Mouse (Mus musculus) left cerebral cortex, postnatal 10 days (tissue): ENCODE results near the gene Celf2. TPM values are rescaled to one million over a fixed set of nuclear protein-coding genes. Genes with fewer than 3 reads are reported as not detected.

Source experiments
- DNase-seq, 2 experiments: peaks; one replicate each; pipeline ENCODE4 v3.0.0; 2021 to 2022; ENCODE audit warnings: low spot score in 2 of 2, mixed read lengths in 1 of 2; ENCODE audit errors: extremely low spot score in 1 of 2
- intact Hi-C: fragments of 180-260 bp; cut with DNase I; formaldehyde crosslinking; loops from one replicate; pipeline ENCODE4 v1.15.1; 2025
- total RNA-seq, 2 experiments: library from RNA; stranded (reverse); gene quantifications; 2 replicates each; pipeline ENCODE4 v1.2.3; 2021

Celf2 gene
- total RNA-seq, 2 experiments from 2014 or later: 575 to 591 TPM

GRCm38 (mm10) chr2:6705929-6706739 is 803.2 kb downstream of the Celf2 start:
- no peak for DNase-seq

GRCm38 (mm10) chr2:6705475-6705874 is 803.9 kb downstream of the Celf2 start:
- intact Hi-C loops: no loop called here

More at GRCm38 (mm10) chr2:6705929-6706739, 803.2 kb downstream of the Celf2 start:
- intact Hi-C loops: no loop called here

GRCm38 (mm10) chr2:6704804-6705203 is 804.6 kb downstream of the Celf2 start:
- intact Hi-C loops: no loop called here
- DNase-seq: no peak

More at GRCm38 (mm10) chr2:6705475-6705874, 803.9 kb downstream of the Celf2 start:
- no peak for DNase-seq

DNA sequence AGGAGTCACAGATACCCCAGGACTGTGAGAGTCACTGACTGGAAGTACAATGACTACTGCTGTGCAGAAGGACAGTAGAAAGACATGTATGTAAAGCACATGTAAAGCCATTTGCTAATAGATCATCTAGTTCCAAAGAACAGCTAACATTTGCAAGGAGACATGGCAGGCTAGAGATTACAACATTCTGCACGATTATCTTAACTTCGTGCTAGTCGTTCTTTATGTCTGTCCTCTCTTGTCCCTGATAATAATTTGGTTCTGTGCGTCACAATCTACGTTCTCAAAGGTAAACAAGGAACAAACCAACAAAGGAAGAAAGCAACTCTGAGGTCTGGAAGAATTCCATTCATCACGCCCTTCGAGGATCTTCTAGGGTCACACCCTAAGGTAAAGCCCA is 805.0 kb downstream of the Celf2 start:
- no peak for DNase-seq
- intact Hi-C loops: no loop called here

DNA sequence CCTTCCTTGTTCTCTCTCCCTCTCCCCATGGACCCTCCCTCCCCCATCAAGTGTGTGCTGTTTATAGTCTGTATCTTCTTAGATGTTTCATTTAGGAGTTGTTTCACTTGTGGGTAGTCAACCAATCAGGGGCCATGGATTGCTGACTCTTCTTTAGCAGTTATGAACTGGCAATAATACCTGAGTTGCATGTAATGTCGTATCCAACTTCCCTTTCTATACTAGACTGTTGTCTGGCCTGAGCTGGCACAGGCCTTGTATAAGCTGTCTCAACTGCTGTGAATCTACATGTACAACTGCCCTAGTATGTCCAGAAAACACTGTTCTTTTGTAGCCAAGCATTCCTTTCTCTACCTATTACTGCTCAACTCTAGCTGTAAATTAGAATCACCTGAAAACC is 813.0 kb downstream of the Celf2 start:
- intact Hi-C loops: no loop called here
- no peak for DNase-seq

GRCm38 (mm10) chr2:6695353-6695951 is 813.9 kb downstream of the Celf2 start:
- no peak for DNase-seq
- intact Hi-C loops: no loop called here

- intact Hi-C loops: no loop called here
- no peak for DNase-seq
Observed at GRCm38 (mm10) chr2:6689689-6690088, 819.7 kb downstream of the Celf2 start.

DNA sequence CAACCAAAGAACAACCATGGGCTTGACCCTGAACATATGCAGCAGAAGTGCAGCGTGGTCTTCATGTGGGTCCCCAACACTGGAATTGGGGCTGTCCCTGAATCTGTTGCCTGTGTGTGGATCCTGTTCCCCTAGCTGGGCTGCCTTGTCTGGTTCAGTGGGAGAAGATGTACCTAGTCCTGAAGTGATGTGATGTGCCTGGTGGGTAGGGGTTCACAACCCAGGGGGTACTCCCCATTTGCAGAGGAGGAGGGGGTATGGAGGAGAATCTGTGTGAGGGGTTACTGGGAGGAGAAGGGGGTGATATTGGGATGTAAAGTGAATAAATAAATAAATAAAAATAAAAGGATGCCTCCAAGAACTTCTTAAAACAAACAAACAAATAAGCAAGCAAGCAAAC is 831.1 kb downstream of the Celf2 start:
- intact Hi-C loops: no loop called here
- DNase-seq: no peak

DNA sequence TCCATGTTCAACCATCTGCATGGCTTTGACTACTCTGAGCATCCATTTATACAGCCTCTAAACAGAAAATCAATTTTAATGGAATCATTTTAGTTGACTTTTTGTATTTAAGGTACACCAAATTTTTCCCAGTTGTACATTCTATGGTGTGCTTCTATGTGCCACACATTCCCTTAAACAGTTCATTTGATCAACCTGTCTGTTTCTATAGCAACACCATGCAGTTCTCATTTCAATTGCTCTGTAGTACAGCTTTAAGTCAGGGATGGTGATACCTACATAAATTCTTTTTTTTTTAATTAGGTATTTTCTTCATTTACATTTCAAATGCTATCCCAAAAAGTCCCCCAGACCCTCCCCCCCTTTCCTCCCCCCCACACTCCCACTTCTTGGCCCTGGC is 831.9 kb downstream of the Celf2 start:
- no peak for DNase-seq
- intact Hi-C loops: no loop called here

- intact Hi-C loops: no loop called here
- no peak for DNase-seq
Observed at GRCm38 (mm10) chr2:6674401-6674800, 835.0 kb downstream of the Celf2 start.

DNA sequence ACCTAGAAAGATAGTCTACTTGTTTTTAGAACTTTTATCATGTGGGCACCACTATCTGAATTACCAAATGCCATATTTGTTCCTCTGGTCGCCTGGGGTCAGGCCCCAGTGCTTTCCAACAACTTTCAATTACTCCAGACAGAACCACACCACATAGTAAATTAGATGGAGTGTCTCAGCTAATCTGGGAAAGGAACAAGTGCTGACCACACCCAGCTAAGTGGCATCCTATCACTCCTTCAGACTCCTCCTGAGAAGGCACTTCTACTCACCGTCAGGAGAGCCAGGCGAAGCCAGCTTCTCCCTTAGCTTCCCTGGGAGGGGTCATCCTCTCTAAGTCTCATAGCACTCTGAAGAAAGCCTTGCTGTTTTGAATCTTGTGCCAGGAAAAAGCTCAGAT is 835.9 kb downstream of the Celf2 start:
- no peak for DNase-seq
- intact Hi-C loops: no loop called here

DNA sequence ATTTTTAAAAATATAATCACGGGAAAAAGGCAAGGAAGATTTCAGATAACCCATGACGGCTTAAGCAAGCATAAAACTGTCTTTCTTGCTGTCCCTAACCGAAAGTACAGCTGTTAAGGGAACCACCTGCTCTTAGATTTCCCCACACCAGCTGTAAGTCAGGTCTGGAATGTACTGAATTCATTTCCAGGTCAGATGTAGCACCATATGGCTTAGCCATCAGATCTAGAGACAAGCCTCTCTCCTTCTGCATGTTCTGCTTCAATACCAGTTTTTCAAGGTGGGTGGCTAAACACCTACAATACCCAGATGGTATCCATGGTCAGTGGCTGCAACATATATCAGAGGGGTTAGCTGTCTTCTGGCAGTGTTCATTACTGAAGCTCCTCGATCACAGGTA is 841.8 kb downstream of the Celf2 start:
- intact Hi-C loops: no loop called here
- DNase-seq: no peak

GRCm38 (mm10) chr2:6659834-6660233 is 849.5 kb downstream of the Celf2 start:
- intact Hi-C loops: no loop called here
- DNase-seq: no peak

- intact Hi-C loops: no loop called here
- DNase-seq: no peak
Observed at GRCm38 (mm10) chr2:6653719-6654118, 855.6 kb downstream of the Celf2 start.

- intact Hi-C loops: no loop called here
- no peak for DNase-seq
Observed at GRCm38 (mm10) chr2:6651697-6652096, 857.7 kb downstream of the Celf2 start.

GRCm38 (mm10) chr2:6648877-6649276 is 860.5 kb downstream of the Celf2 start:
- no peak for DNase-seq
- intact Hi-C loops: no loop called here

- intact Hi-C loops: no loop called here
- DNase-seq: no peak
Observed at GRCm38 (mm10) chr2:6647028-6647427, 862.3 kb downstream of the Celf2 start.

GRCm38 (mm10) chr2:6646325-6646724 is 863.0 kb downstream of the Celf2 start:
- no peak for DNase-seq
- intact Hi-C loops: no loop called here

GRCm38 (mm10) chr2:6642222-6642850 is 867.0 kb downstream of the Celf2 start:
- intact Hi-C loops: no loop called here
- no peak for DNase-seq

- intact Hi-C loops: no loop called here
- no peak for DNase-seq
Observed at GRCm38 (mm10) chr2:6639370-6639769, 870.0 kb downstream of the Celf2 start.
